Mouse (Mus musculus): ENCODE measurements at regions not wholly inside any gene's neighbourhood (a gene's known extent, or its start where the extent isn't known, plus 50 kb on each side); places are given as distances from the start of the nearest gene placed in this dataset.

DNA sequence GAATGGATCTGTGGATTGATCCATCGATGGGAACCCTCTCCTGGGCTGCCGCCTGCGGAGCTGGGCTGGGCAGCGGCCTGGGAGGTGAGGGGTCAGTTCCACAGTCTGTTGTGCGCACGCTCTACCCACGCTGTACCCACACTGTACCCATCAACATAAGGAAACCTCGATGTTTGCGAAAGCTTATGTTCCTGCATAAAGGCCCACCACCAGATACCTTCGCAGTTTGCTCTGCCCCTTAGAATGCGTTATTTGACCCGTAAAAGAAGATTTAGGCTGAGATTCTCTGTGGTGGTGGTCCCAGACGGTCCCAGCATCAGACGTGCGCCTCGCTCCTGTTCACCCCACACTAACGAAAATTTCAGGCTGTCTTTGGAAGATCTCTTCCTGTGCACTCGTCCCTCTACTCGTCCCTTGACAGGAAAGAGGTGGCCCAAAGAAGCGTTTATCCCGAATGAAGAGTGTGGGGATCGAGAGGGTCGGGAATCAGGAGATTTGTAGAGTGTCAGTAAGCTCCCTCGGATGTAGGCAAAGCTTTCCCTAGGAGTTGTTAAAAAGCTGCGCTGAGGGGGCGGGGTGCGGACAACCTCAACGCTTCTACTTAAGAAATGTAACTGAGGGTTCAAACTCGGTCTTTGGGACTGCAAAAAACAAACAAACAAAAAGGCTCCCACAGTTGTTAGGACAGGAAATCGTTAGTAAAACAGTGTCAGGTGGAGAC lies 123.9 kb downstream of the Tmem161b start:
- DNase-seq (ENCODE audit: low spot score): no peak

DNA sequence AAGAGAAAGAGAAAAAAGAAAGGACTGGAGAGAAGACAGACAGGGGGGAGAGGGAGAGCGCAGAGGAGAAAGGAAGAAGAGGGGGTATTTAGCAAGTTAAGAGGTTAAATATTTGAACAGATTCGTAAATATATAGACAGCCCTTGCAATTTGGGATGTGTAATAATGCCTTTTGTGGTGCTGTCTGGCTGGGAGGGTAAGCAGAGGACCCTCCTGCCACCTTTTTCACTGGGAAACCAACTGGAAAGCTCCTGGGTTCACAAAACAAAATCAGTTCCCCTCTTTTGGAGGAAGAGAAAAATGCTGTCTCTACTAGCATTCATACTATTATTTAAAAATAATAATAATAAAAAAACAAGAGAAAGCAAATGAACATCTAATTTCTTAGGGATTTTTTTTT lies 124.5 kb downstream of the Tmem161b start:
- DNase-seq (ENCODE audit: low spot score): no peak

GRCm38 (mm10) chr13:84347181-84347913 lies 125.3 kb downstream of the Tmem161b start:
- DNase-seq (ENCODE audit: low spot score): no peak

DNA sequence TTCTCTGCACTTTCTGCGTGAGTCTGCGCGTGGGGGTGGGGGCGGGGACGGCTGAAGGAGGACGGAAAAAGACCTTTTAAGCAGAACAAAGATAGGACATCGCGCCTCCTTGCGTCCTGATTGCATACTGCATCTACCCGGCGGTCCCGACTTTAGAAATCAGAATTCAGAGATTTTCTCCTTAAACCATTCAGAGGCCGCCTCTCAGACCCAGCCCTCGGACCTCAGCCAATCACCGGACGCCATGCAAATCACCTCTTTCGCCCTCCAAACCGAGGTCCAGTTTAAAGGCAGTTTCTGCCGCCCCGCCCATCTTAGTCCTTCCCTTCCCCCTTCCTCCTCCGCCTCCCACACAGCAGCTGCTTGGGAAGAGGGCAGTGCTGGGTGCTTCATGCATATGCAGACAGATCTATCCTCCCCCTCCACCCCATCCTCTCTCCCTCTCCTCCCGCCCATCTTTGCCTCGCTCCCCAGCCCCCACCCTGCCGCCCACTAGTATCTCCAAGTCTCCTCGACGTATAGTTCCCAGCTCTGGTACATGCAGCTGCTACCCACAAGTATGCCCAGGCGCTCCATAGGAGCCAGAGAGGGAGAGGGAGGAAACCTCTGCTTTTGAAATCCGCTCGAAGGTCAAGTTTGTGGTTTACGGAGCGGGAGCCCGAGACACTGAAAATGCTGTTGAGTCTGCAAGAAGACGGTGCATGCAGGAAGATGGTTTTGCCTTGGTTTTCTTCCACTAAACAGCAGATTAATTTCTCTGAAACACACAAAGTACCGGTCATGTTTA lies 126.0 kb downstream of the Tmem161b start:
- DNase-seq (ENCODE audit: low spot score): peak; percentile 92

GRCm38 (mm10) chr13:84348701-84348975 lies 126.5 kb downstream of the Tmem161b start:
- no peak for DNase-seq (ENCODE audit: low spot score)

- DNase-seq (ENCODE audit: low spot score): peak; percentile 9
Measured at GRCm38 (mm10) chr13:84349001-84349720, 127.1 kb downstream of the Tmem161b start.

GRCm38 (mm10) chr13:84349721-84350040 lies 127.6 kb downstream of the Tmem161b start:
- DNase-seq (ENCODE audit: low spot score): no peak

GRCm38 (mm10) chr13:84350791-84351190 lies 128.7 kb downstream of the Tmem161b start:
- DNase-seq (ENCODE audit: low spot score): no peak

GRCm38 (mm10) chr13:84356455-84356854 lies 134.4 kb downstream of the Tmem161b start:
- DNase-seq (ENCODE audit: low spot score): no peak

DNA sequence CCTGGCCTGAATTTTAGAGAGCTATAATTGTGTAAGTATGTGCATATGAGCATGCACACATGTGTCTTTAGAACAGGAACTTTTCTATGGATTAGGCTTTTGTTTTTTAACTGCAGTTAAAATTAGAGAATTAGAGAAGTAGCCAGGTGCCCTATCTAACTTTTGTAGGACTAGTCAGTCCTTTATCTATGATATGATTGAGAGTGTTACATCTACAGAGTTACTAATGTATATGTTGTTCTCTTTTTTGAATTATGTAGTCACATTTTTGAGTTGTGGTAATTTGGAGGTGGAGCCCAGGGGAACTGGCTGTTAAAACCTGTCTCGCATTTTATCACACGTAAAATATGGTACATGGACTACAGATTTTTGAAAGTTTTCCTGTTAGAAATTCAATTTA lies 138.4 kb downstream of the Tmem161b start:
- no peak for DNase-seq (ENCODE audit: low spot score)

GRCm38 (mm10) chr13:84364069-84364468 lies 142.0 kb downstream of the Tmem161b start:
- DNase-seq (ENCODE audit: low spot score): no peak

- no peak for DNase-seq (ENCODE audit: low spot score)
Measured at GRCm38 (mm10) chr13:84365503-84365902, 143.4 kb downstream of the Tmem161b start.

DNA sequence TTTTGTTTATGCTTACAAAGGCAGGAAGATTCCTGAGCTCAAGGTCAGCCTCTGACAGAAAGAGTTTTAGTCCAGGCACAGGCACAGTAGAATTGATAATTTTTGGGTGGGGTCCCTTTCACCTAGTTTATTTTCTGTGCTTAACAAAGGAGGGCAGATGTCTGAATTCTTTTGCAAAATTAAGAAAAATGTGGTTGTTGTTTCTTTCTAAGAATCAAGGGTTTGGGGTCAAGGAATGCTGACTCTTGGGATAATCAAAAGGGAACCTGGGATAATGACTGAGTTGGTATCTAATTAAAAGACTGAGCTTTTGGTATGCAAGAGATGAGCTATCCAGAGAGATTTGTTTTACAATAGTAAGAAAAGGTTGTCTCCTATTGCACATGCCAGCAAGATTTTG lies 143.9 kb downstream of the Tmem161b start:
- no peak for DNase-seq (ENCODE audit: low spot score)

DNA sequence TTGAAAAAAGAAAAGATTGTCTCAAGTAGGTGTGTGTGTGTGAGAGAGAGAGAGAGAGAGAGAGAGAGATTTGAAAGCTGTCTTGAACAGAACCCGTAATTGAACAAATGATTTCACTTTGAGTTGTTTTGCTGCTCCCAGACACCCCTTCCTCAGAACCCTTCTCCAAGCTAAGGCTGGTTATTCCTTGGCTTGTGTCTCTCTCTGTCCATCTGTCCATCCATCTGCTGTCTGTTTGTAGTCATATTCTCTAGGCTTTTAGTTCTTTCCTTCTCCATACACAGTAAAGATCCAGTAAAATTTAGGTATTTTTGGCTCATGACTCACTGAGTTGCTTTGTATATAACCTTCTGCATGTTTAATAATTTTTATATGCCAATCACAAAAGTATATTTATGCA lies 144.7 kb downstream of the Tmem161b start:
- DNase-seq (ENCODE audit: low spot score): no peak

GRCm38 (mm10) chr13:84368225-84368624 lies 146.1 kb downstream of the Tmem161b start:
- DNase-seq (ENCODE audit: low spot score): no peak

GRCm38 (mm10) chr13:84374711-84375257 lies 152.7 kb downstream of the Tmem161b start:
- DNase-seq (ENCODE audit: low spot score): no peak

DNA sequence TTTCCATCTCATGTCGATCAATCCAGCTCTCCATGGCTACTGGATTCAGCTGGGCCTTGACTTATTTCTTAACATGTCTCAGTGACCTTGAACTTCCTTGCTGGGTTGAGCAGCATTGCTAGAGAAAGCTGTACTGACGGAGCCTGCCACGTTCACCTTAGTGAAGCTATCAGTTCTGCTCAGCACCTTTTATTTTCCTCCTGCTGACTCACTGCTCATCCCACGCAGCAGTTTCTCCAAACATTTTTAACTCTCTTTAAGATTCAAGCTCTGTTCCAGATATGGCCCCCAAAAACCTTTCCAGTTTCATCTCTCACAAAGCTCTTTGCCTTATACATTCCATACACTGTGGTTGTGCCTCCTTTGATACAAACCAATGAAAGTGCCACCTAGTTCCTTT lies 153.8 kb downstream of the Tmem161b start:
- no peak for DNase-seq (ENCODE audit: low spot score)

DNA sequence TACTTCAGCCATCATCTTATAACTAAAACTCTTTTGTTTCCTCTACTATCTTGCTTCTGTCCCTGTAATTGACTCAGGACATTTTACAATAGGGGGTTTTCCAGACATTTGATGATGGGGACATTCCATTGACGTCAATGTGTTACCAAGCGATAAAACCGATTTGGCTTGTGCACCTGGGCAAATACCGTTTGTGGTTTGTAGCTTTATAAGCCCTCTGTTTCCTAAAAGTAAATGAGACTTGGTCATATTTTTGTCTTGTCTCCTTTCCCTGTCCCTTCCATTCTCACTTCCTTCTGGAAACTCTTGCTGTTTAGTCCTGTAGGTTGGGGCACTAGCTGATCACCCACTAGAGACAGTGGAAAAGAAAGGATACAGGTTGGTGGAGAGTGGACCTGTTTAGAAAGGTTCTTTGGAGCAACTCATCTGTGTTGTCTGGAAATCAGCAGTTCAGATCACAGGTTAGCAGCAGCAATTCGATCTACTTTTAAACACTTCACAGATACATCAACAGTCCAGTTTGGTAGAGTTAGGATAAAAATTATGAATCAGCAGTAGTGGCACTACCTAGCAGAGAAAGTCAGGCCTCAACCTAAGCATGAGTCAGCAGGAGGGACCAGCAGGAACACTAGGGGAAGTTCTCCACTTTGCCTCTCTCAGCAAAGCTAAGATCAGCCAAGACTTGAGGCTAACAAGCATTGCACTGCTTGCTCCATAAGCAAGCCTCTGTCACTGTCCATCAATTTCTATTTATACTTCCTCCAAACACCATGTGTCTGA lies 156.6 kb downstream of the Tmem161b start:
- no peak for DNase-seq (ENCODE audit: low spot score)

DNA sequence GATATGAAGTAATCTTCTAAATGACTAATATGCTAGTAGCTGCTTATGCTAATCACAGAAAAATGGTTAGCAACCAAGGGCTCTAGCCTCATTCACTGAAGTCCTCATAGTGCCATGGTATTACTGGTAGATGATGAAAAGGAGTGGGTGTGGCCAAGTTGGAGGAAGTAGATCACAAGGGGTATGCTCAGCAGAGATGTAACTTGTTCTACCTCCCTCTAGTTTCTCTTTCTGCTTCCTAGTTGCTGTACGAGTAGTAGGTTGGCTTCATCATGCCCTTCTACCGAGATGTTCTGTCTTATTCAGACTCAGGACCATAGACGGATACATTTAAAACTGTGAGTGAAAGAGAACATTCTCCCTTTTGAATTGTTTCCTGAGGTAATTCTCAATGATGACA lies 169.5 kb downstream of the Tmem161b start:
- no peak for DNase-seq (ENCODE audit: low spot score)

DNA sequence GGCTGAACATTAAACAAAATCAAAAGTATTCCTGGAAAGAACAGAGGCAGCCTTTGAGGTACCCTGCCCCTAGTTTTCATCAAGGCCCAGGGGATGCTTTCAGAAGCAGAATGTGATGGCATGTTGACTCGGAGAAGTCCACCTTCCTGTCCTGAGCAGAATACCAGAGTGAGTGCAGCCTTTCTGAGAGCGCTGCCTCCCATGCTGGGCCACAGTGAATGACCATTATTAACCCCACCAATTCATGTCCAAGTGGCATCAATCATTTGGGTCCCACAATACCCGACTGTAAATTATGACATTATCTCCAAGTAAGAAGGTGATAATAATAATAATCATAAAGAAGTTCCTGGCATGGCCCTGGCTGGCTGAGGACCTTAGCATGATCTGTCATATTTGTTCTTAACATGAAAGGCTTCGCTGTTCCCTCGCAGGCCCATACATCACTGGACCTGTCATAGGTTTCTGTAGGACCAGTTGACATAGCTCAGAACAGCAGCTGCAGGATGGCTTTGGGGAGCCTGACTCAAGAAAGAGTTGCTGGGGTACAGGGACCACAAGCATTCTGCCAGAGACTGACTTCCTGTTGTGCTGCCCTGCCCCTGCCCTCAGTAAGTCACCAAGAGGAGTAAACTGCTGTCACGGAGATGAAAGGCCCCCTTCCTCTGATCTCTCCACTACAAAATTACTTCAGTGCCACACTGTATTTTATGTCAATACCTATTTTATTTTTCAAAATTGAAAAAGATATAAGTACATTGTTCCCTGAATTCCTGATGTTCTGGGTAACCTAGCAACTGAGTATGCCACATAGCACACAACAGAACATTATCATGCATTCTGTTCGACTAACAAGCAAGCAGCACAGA lies 176.6 kb downstream of the Tmem161b start:
- DNase-seq (ENCODE audit: low spot score): no peak

All from ovary, postnatal 36 days (tissue).